Mouse (Mus musculus): Measurements from ENCODE around the gene Pgrmc2. TPM values are rescaled to one million over a fixed set of nuclear protein-coding genes. Genes with fewer than 3 reads are reported as not detected.

The Pgrmc2 gene
- 15.0 TPM for polyA plus RNA-seq (2017; shearing (Covaris generic))

GRCm38 (mm10) chr3:41082885-41083789 is at the start of gene Pgrmc2:
TSS of gene Pgrmc2 (minus strand) at chr3:41083046.

Other genes with a start within 250 kb of the Pgrmc2 start
- 9.8 TPM for gene Mfsd8, start 236.2 kb downstream of the Pgrmc2 start, polyA plus RNA-seq (2017; shearing (Covaris generic))
- 9.4 TPM for gene Abhd18, start 236.1 kb downstream of the Pgrmc2 start, polyA plus RNA-seq (2017; shearing (Covaris generic))
- gene 1700034I23Rik, start 180.5 kb downstream of the Pgrmc2 start, polyA plus RNA-seq (2017; shearing (Covaris generic)), result 0.45 TPM
- 30.3 TPM for gene Larp1b, start 133.2 kb downstream of the Pgrmc2 start, polyA plus RNA-seq (2017; shearing (Covaris generic))

Measured in effector memory CD4-positive, alpha-beta T cell, adult 5 months (primary cell).